9 mouse cellular contexts compared by ENCODE assay signal in genomic region chr11:98748506-98749416, GRCm38 (mm10). TPM values are rescaled to one million over a fixed set of nuclear protein-coding genes. Genes with fewer than 3 reads are reported as not detected.
DNase-seq lines count a peak whose midpoint lies in the region; ATAC-seq and TF ChIP-seq lines count a peak whose summit lies in the region.
"Had no signal": no experiment of that assay in that cellular context is flagged by ENCODE, and none has a peak within 500 bp of the region (broad histone marks: within the 10 kb centered on the region; RNA-seq: fewer than 3 reads in every experiment).

No protein-coding gene starts in this region.

- peak; percentile 78 for DNase-seq in cerebellum, adult 11-12 months
- no peak for DNase-seq in cerebellum, adult 8-10 months
- DNase-seq in midbrain, embryonic 10.5 days (ENCODE audit: low spot score), result no peak
- DNase-seq in frontal cortex, adult 2 months (ENCODE audit: extremely low spot score in 1 of 2, low spot score in 1 of 2), result no peak
- no peak for DNase-seq in yolk sac, embryonic 10.5 days (ENCODE audit: low spot score)

- no peaks in the 10 kb centered on the region for H3K27me3 ChIP-seq in forebrain, embryonic 15.5 days
- H3K27me3 ChIP-seq in kidney, embryonic 16.5 days (ENCODE audit: insufficient read depth, low read length), result no peaks in the 10 kb centered on the region
- peaks cover 7% of the 10 kb centered on the region; the same call in 1 of the 2 replicates for H3K27me3 ChIP-seq in midbrain, embryonic 10.5 days (ENCODE audit: low read depth, poor library complexity, severe bottlenecking)

- H3K4me1 ChIP-seq in bone marrow, adult 2 months (ENCODE audit: control insufficient read depth, insufficient read depth, low read length), result peaks cover 9% of the 10 kb centered on the region
- H3K4me1 ChIP-seq in forebrain, embryonic 15.5 days, result peaks cover 98% of the 10 kb centered on the region
- peaks cover 96% of the 10 kb centered on the region for H3K4me1 ChIP-seq in kidney, embryonic 16.5 days (ENCODE audit: insufficient read depth, low read length)
- peaks cover 98% of the 10 kb centered on the region for H3K4me1 ChIP-seq in midbrain, embryonic 10.5 days

- peak; percentile 24; the same call in 1 of the 2 replicates for ATAC-seq in forebrain, embryonic 15.5 days (replicated peaks)
- no peak for ATAC-seq in kidney, embryonic 16.5 days (ENCODE audit: low FRiP score, low TSS enrichment)

- TF ChIP-seq POLR2A in bone marrow, adult 2 months (IDR thresholded peaks at IDR 0.05; ENCODE audit: borderline replicate concordance, control insufficient read depth, low read depth, low read length), result no peak

- no peaks in the 10 kb centered on the region for H3K9me3 ChIP-seq in forebrain, embryonic 15.5 days
- H3K9me3 ChIP-seq in kidney, embryonic 16.5 days (ENCODE audit: low read length), result no peaks in the 10 kb centered on the region
- no peaks in the 10 kb centered on the region for H3K9me3 ChIP-seq in midbrain, embryonic 10.5 days (replicated peaks)

- peak overlapping the region; percentile 51 for H3K9ac ChIP-seq in forebrain, embryonic 15.5 days (replicated peaks)
- H3K9ac ChIP-seq in kidney, embryonic 16.5 days (replicated peaks; ENCODE audit: low read length), result peak overlapping the region; percentile 3; the same call in 1 of the 2 replicates

- H3K36me3 ChIP-seq in forebrain, embryonic 15.5 days, result peaks cover 7% of the 10 kb centered on the region
- H3K36me3 ChIP-seq in kidney, embryonic 16.5 days (ENCODE audit: insufficient read depth, low read length), result peaks cover 5% of the 10 kb centered on the region; the same call in 1 of the 2 replicates
- peaks cover 7% of the 10 kb centered on the region; the same call in 1 of the 2 replicates for H3K36me3 ChIP-seq in midbrain, embryonic 10.5 days

- H3K4me2 ChIP-seq in forebrain, embryonic 15.5 days (replicated peaks), result peak overlapping the region; percentile 48
- peak overlapping the region; percentile 21 for H3K4me2 ChIP-seq in kidney, embryonic 16.5 days (replicated peaks; ENCODE audit: low read depth, low read length)

- 42% methylated on average over 15 of the region's 15 CpGs for WGBS in bone marrow, adult 2 months
- 10% methylated on average over 15 of the region's 15 CpGs for WGBS in forebrain, embryonic 15.5 days
- WGBS in kidney, embryonic 16.5 days, result 35% methylated on average over 15 of the region's 15 CpGs
- 26% methylated on average over 15 of the region's 15 CpGs for WGBS in midbrain, embryonic 10.5 days

- H3K4me3 ChIP-seq in bone marrow, adult 2 months (replicated peaks; ENCODE audit: control insufficient read depth, low read depth, low read length), result no peak overlapping the region
- peak overlapping the region; percentile 23 for H3K4me3 ChIP-seq in forebrain, embryonic 15.5 days
- H3K4me3 ChIP-seq in kidney, embryonic 16.5 days (ENCODE audit: low read length), result no peak overlapping the region
- peak overlapping the region; percentile 36; the same call in 1 of the 2 replicates for H3K4me3 ChIP-seq in midbrain, embryonic 10.5 days

- peak overlapping the region; percentile 9; the same call in 1 of the 2 replicates for H3K27ac ChIP-seq in bone marrow, adult 2 months (ENCODE audit: control insufficient read depth, insufficient read depth, low read depth, low read length, poor library complexity)
- peak overlapping the region; percentile 96 for H3K27ac ChIP-seq in forebrain, embryonic 15.5 days (replicated peaks)
- peak overlapping the region; percentile 71; the same call in 1 of the 2 replicates for H3K27ac ChIP-seq in kidney, embryonic 16.5 days (ENCODE audit: low read length)
- H3K27ac ChIP-seq in midbrain, embryonic 10.5 days (replicated peaks), result peak overlapping the region; percentile 85

- no peak for TF ChIP-seq CTCF in bone marrow, adult 2 months (IDR thresholded peaks at IDR 0.05; ENCODE audit: control insufficient read depth, insufficient read depth, low read length)

RNA-seq across cellular contexts. Expression of gene Thra, which starts 8.3 kb away (rescaled TPM):
- 27.5 and 35.4 TPM in 2 replicates for polyA plus RNA-seq in bone marrow, adult 2 months (2011; ENCODE audit: insufficient read depth, insufficient read length, low replicate concordance, missing spikeins)
- 164 and 166 TPM in 2 replicates for polyA plus RNA-seq in forebrain, embryonic 15.5 days (2015; fragmentation: Nextera tagmentation; extraction: Ambion mirVana)
- polyA plus RNA-seq in kidney, embryonic 16.5 days (2015; fragmentation: Nextera tagmentation; extraction: Ambion mirVana), result 24.4 and 25.9 TPM in 2 replicates
- polyA plus RNA-seq in midbrain, embryonic 10.5 days (2016; fragmentation: Nextera tagmentation; extraction: Ambion mirVana), result 9.5 and 15.6 TPM in 2 replicates
- polyA plus RNA-seq in frontal cortex, adult 2 months (2012; rRNA removed), result 770 and 851 TPM in 2 replicates

RNA-seq across cellular contexts. Expression of gene Med24, which starts 19.5 kb away (rescaled TPM):
- polyA plus RNA-seq in bone marrow, adult 2 months (2011; ENCODE audit: insufficient read depth, insufficient read length, low replicate concordance, missing spikeins), result 26.7 and 28.7 TPM in 2 replicates
- 85.1 and 93.6 TPM in 2 replicates for polyA plus RNA-seq in forebrain, embryonic 15.5 days (2015; fragmentation: Nextera tagmentation; extraction: Ambion mirVana)
- polyA plus RNA-seq in kidney, embryonic 16.5 days (2015; fragmentation: Nextera tagmentation; extraction: Ambion mirVana), result 71.4 and 73.9 TPM in 2 replicates
- polyA plus RNA-seq in midbrain, embryonic 10.5 days (2016; fragmentation: Nextera tagmentation; extraction: Ambion mirVana), result 74.1 and 82.2 TPM in 2 replicates
- 137 and 157 TPM in 2 replicates for polyA plus RNA-seq in frontal cortex, adult 2 months (2012; rRNA removed)

RNA-seq across cellular contexts. Expression of gene Nr1d1, which starts 26.4 kb away (rescaled TPM):
- polyA plus RNA-seq in bone marrow, adult 2 months (2011; ENCODE audit: insufficient read depth, insufficient read length, low replicate concordance, missing spikeins), result 2.4 and 4.8 TPM in 2 replicates
- 3.6 TPM in 2 replicates for polyA plus RNA-seq in forebrain, embryonic 15.5 days (2015; fragmentation: Nextera tagmentation; extraction: Ambion mirVana)
- 2.2 and 2.4 TPM in 2 replicates for polyA plus RNA-seq in kidney, embryonic 16.5 days (2015; fragmentation: Nextera tagmentation; extraction: Ambion mirVana)
- polyA plus RNA-seq in midbrain, embryonic 10.5 days (2016; fragmentation: Nextera tagmentation; extraction: Ambion mirVana), result 1.4 TPM in 2 replicates
- polyA plus RNA-seq in frontal cortex, adult 2 months (2012; rRNA removed), result 124 and 126 TPM in 2 replicates

RNA-seq across cellular contexts. Expression of gene Msl1, which starts 46.6 kb away (rescaled TPM):
- polyA plus RNA-seq in bone marrow, adult 2 months (2011; ENCODE audit: insufficient read depth, insufficient read length, low replicate concordance, missing spikeins), result 46.7 and 69.9 TPM in 2 replicates
- 30.2 and 31.7 TPM in 2 replicates for polyA plus RNA-seq in forebrain, embryonic 15.5 days (2015; fragmentation: Nextera tagmentation; extraction: Ambion mirVana)
- 23.7 and 24.2 TPM in 2 replicates for polyA plus RNA-seq in kidney, embryonic 16.5 days (2015; fragmentation: Nextera tagmentation; extraction: Ambion mirVana)
- 22.9 and 24.3 TPM in 2 replicates for polyA plus RNA-seq in midbrain, embryonic 10.5 days (2016; fragmentation: Nextera tagmentation; extraction: Ambion mirVana)
- 112 and 123 TPM in 2 replicates for polyA plus RNA-seq in frontal cortex, adult 2 months (2012; rRNA removed)

RNA-seq across cellular contexts. Expression of gene Csf3, which starts 47.7 kb away (rescaled TPM):
- not detected in 2 replicates for polyA plus RNA-seq in bone marrow, adult 2 months (2011; ENCODE audit: insufficient read depth, insufficient read length, low replicate concordance, missing spikeins)
- not detected in 2 replicates for polyA plus RNA-seq in forebrain, embryonic 15.5 days (2015; fragmentation: Nextera tagmentation; extraction: Ambion mirVana)
- polyA plus RNA-seq in kidney, embryonic 16.5 days (2015; fragmentation: Nextera tagmentation; extraction: Ambion mirVana), result 0.11 TPM in 1 of 2 replicates, not detected in the other
- not detected in 2 replicates for polyA plus RNA-seq in midbrain, embryonic 10.5 days (2016; fragmentation: Nextera tagmentation; extraction: Ambion mirVana)
- polyA plus RNA-seq in frontal cortex, adult 2 months (2012; rRNA removed), result not detected in 2 replicates
- polyA plus RNA-seq: erythroblast, embryonic 14.5 days had no signal

Comparison
In these comparisons a context has a peak if more than half of its experiments do, and no peak if none do; other contexts are left out.
1. H3K27ac ChIP-seq: peak in every context shown above with its lines; median percentile 96 in forebrain, embryonic 15.5 days; 85 in midbrain, embryonic 10.5 days; 71 in kidney, embryonic 16.5 days; 9 in bone marrow, adult 2 months.
2. H3K4me3 ChIP-seq: peak in forebrain, embryonic 15.5 days (single experiment) and midbrain, embryonic 10.5 days (single experiment); none in bone marrow, adult 2 months (single experiment) and kidney, embryonic 16.5 days (single experiment).
3. RNA of gene Nr1d1, which starts 26.4 kb away (polyA plus RNA-seq): 124 to 126 TPM in frontal cortex, adult 2 months; 2.4 to 4.8 TPM in bone marrow, adult 2 months, 3.6 TPM in forebrain, embryonic 15.5 days, 2.2 to 2.4 TPM in kidney, embryonic 16.5 days and 1.4 TPM in midbrain, embryonic 10.5 days; every median in the first group is over 10 times any median in the second.